Mouse (Mus musculus): ENCODE data around the gene Ssbp1.

Gene Ssbp1

GRCm38 (mm10) chr6:40454436-40455041, 16.6 kb upstream of the Ssbp1 start:
- no peak for DNase-seq (ENCODE audit: extremely low read depth, low read depth, low spot score)

- DNase-seq (ENCODE audit: extremely low read depth, low read depth, low spot score), result no peak
Measured at GRCm38 (mm10) chr6:40465710-40466109, 5.4 kb upstream of the Ssbp1 start.

GRCm38 (mm10) chr6:40471720-40472010, 513 bp downstream of the Ssbp1 start:
- no peak for DNase-seq (ENCODE audit: extremely low read depth, low read depth, low spot score)

- DNase-seq (ENCODE audit: extremely low read depth, low read depth, low spot score), result no peak
Measured at GRCm38 (mm10) chr6:40476132-40476531, 5.0 kb downstream of the Ssbp1 start.

GRCm38 (mm10) chr6:40479705-40480104, 8.6 kb downstream of the Ssbp1 start:
- no peak for DNase-seq (ENCODE audit: extremely low read depth, low read depth, low spot score)

- no peak for DNase-seq (ENCODE audit: extremely low read depth, low read depth, low spot score)
Measured at GRCm38 (mm10) chr6:40482318-40482717, 11.2 kb downstream of the Ssbp1 start.

GRCm38 (mm10) chr6:40490933-40491332, 19.8 kb downstream of the Ssbp1 start, which contains the start of gene Tas2r137:
Tas2r137 (plus strand) TSS chr6:40491233.
- DNase-seq (ENCODE audit: extremely low read depth, low read depth, low spot score), result no peak

- no peak for DNase-seq (ENCODE audit: extremely low read depth, low read depth, low spot score)
Measured at GRCm38 (mm10) chr6:40493229-40493628, 22.1 kb downstream of the Ssbp1 start, which contains the start of gene Tas2r108. Tas2r108 (plus strand) TSS chr6:40493529.

- DNase-seq (ENCODE audit: extremely low read depth, low read depth, low spot score), result no peak
Measured at GRCm38 (mm10) chr6:40519408-40519807, 48.3 kb downstream of the Ssbp1 start, which contains the start of gene Prss37. Prss37 (minus strand) TSS chr6:40519508.

All from fat pad, adult 2 months (tissue).